Comparison of ENCODE assay signal across 9 mouse cellular contexts in genomic region chr9:110448857-110449617, GRCm38 (mm10). TPM values are rescaled to one million over a fixed set of nuclear protein-coding genes. Genes with fewer than 3 reads are reported as not detected.
DNase-seq lines count a peak whose midpoint lies in the region; ATAC-seq and TF ChIP-seq lines count a peak whose summit lies in the region.
"Had no signal": no experiment of that assay in that cellular context is flagged by ENCODE, and none has a peak within 500 bp of the region (broad histone marks: within the 10 kb centered on the region; RNA-seq: fewer than 3 reads in every experiment).

No protein-coding gene starts in this region.

- intact Hi-C loops in heart, postnatal 36 days (cut with DNase I) = loop anchor here (2.0 to 5.0 kb wide), 2 partner anchors 173 to 260 kb away; partner anchors contain the start of gene Nradd

- no peak overlapping the region for H3K4me3 ChIP-seq in ES-E14 (ENCODE audit: insufficient read depth in 1 of 2, low read depth in 1 of 2, low read length in 2 of 2, poor library complexity in 1 of 2, severe bottlenecking in 1 of 2)
- H3K4me3 ChIP-seq in forebrain, embryonic 15.5 days = no peak overlapping the region
- H3K4me3 ChIP-seq: myocyte had no signal

- peak; percentile 77 for DNase-seq in ES-E14 (ENCODE audit: low read depth, low spot score)
- peak; percentile 61 for DNase-seq in cerebellum, adult 11-12 months
- peak; percentile 70 to 75 for DNase-seq in heart, postnatal 36 days
- DNase-seq in layer of hippocampus, adult 18-20 months (ENCODE audit: low spot score in 2 of 2) = peak; percentile 57 to 87
- DNase-seq in lung, adult 18-20 months = peak; percentile 64 to 77
- peak; percentile 16 to 44 for DNase-seq in thymus, adult 18-20 months

- H3K4me1 ChIP-seq in ES-E14 (ENCODE audit: control insufficient read depth in 2 of 2, insufficient read depth in 2 of 2, low read length in 2 of 2, poor library complexity in 1 of 2) = no peaks in the 10 kb centered on the region
- H3K4me1 ChIP-seq in forebrain, embryonic 15.5 days = peaks cover 3% of the 10 kb centered on the region; the same call in 1 of the 2 replicates

- H3K27ac ChIP-seq in ES-E14 (ENCODE audit: insufficient read depth, low read depth, low read length, poor library complexity, severe bottlenecking) = no peak overlapping the region
- H3K27ac ChIP-seq in forebrain, embryonic 15.5 days (replicated peaks) = no peak overlapping the region

- peak; percentile 93 for ATAC-seq in forebrain, embryonic 15.5 days (replicated peaks)
- ATAC-seq in neutrophil, adult 5-6 weeks (ENCODE audit: extremely low read depth, insufficient number of reproducible peaks, low FRiP score, poor library complexity, severe bottlenecking) = peak; percentile 91

- H3K4me2 ChIP-seq in forebrain, embryonic 15.5 days (replicated peaks) = no peak overlapping the region

- no peaks in the 10 kb centered on the region for H3K9me3 ChIP-seq in ES-E14 (ENCODE audit: control insufficient read depth, insufficient read depth, low read depth, low read length)
- no peaks in the 10 kb centered on the region for H3K9me3 ChIP-seq in forebrain, embryonic 15.5 days

- WGBS in forebrain, embryonic 15.5 days = 31% methylated on average over 11 of the region's 11 CpGs

- H3K9ac ChIP-seq in ES-E14 (ENCODE audit: insufficient read depth, low read depth, low read length, poor library complexity, severe bottlenecking) = no peak overlapping the region
- H3K9ac ChIP-seq in forebrain, embryonic 15.5 days (replicated peaks) = no peak overlapping the region

- peaks cover 2% of the 10 kb centered on the region; the same call in 1 of the 2 replicates for H3K36me3 ChIP-seq in ES-E14 (ENCODE audit: control insufficient read depth, insufficient read depth, low read length, poor library complexity, severe bottlenecking)
- peaks cover 11% of the 10 kb centered on the region; the same call in 1 of the 2 replicates for H3K36me3 ChIP-seq in forebrain, embryonic 15.5 days

- H3K27me3 ChIP-seq in forebrain, embryonic 15.5 days = no peaks in the 10 kb centered on the region

- in situ Hi-C loops in ES-E14 (cut with MboI; ENCODE audit: low sequenced_read_pairs in 2 of 2, unreplicated experiment in 2 of 2) = no loop called here

TF ChIP-seq in ES-E14, 5 proteins besides CTCF, POLR2A, EP300 and RAD21:
- TF ChIP-seq CHD2 (IDR thresholded peaks at IDR 0.05; ENCODE audit: low read depth, low read length) = no peak
- no peak for TF ChIP-seq ZNF384 (IDR thresholded peaks at IDR 0.05; ENCODE audit: low read depth, low read length)
- peak; percentile 31; the same call in 1 of the 2 replicates for TF ChIP-seq ZC3H11A (IDR thresholded peaks at IDR 0.05; ENCODE audit: borderline replicate concordance, low read depth, low read length)
- 0 out of 2 replicates have a peak, but pooled peaks have one; percentile 9 for TF ChIP-seq MAFK (IDR thresholded peaks at IDR 0.05; ENCODE audit: insufficient read depth, low read depth, low read length)
- no peak for TF ChIP-seq HCFC1 (IDR thresholded peaks at IDR 0.05; ENCODE audit: borderline replicate concordance, insufficient read depth, low read length)
TF ChIP-seq in ES-E14: peak in this region for 2.

RNA-seq across cellular contexts. Expression of gene Klhl18, which starts 27.5 kb away (rescaled TPM):
- 4.4 and 4.7 TPM in 2 replicates for total RNA-seq in ES-E14 (2012; rRNA removed)
- 14.0 and 14.2 TPM in 2 replicates for polyA plus RNA-seq in forebrain, embryonic 15.5 days (2015; fragmentation: Nextera tagmentation; extraction: Ambion mirVana)
- total RNA-seq in heart, postnatal 36 days (2021) = 10 to 100 TPM; 11.8 to 12.8 TPM
- 10 to 100 TPM; 23.0 to 23.5 TPM for total RNA-seq in layer of hippocampus, adult 18-20 months (2021)
- total RNA-seq in neutrophil, adult 5-6 weeks (2017) = 41.9 and 42.6 TPM in 2 replicates

RNA-seq across cellular contexts. Expression of gene Kif9, which starts 27.7 kb away (rescaled TPM):
- total RNA-seq in ES-E14 (2012; rRNA removed) = 0.63 and 0.71 TPM in 2 replicates
- polyA plus RNA-seq in forebrain, embryonic 15.5 days (2015; fragmentation: Nextera tagmentation; extraction: Ambion mirVana) = 2.7 and 4.1 TPM in 2 replicates
- under 1 TPM; 0.24 to 0.36 TPM for total RNA-seq in heart, postnatal 36 days (2021)
- 1 to 10 TPM; 3.8 TPM for total RNA-seq in layer of hippocampus, adult 18-20 months (2021)
- total RNA-seq in neutrophil, adult 5-6 weeks (2017) = 5.1 and 5.4 TPM in 2 replicates

RNA-seq across cellular contexts. Expression of gene Ngp, which starts 29.5 kb away (rescaled TPM):
- not detected in 2 replicates for total RNA-seq in ES-E14 (2012; rRNA removed)
- polyA plus RNA-seq in forebrain, embryonic 15.5 days (2015; fragmentation: Nextera tagmentation; extraction: Ambion mirVana) = 0.41 and 1.6 TPM in 2 replicates
- total RNA-seq in heart, postnatal 36 days (2021) = under 1 TPM; 0.42 to 0.49 TPM
- total RNA-seq in layer of hippocampus, adult 18-20 months (2021) = not detected
- total RNA-seq in neutrophil, adult 5-6 weeks (2017) = 17.9 and 25.6 TPM in 2 replicates
- polyA plus RNA-seq: myocyte had no signal

RNA-seq across cellular contexts. Expression of gene Ptpn23, which starts 41.0 kb away (rescaled TPM):
- 42.6 and 50.3 TPM in 2 replicates for total RNA-seq in ES-E14 (2012; rRNA removed)
- 22.5 and 24.0 TPM in 2 replicates for polyA plus RNA-seq in forebrain, embryonic 15.5 days (2015; fragmentation: Nextera tagmentation; extraction: Ambion mirVana)
- total RNA-seq in heart, postnatal 36 days (2021) = 10 to 100 TPM; 13.9 to 14.3 TPM
- total RNA-seq in layer of hippocampus, adult 18-20 months (2021) = 10 to 100 TPM; 53.2 to 53.6 TPM
- total RNA-seq in neutrophil, adult 5-6 weeks (2017) = 14.7 and 15.6 TPM in 2 replicates

Comparison
In these comparisons a context has a peak if more than half of its experiments do, and no peak if none do; other contexts are left out.
1. RNA of gene Ngp, which starts 29.5 kb away (total RNA-seq): 17.9 to 25.6 TPM in neutrophil, adult 5-6 weeks; 0.42 to 0.49 TPM in heart, postnatal 36 days, not detected in layer of hippocampus, adult 18-20 months and not detected in ES-E14; every median in the first group is over 10 times any median in the second.
2. Peak in every context shown above with its lines, with median percentiles within 50 percentile points of each other: DNase-seq.